Mouse (Mus musculus) megakaryocyte, embryonic 14.5 days (primary cell): ENCODE data around the gene Agpat3.

Source experiments
- FLI1 ChIP-seq: IDR thresholded peaks from 2 replicates; pipeline ENCODE4 v1.6.1; 2012; ENCODE audit warnings: low read length, inconsistent platforms, mixed read lengths
- GATA1 ChIP-seq: IDR thresholded peaks from 3 replicates; pipeline ENCODE4 v1.6.1; 2012; ENCODE audit warnings: mixed read lengths, low read length, inconsistent platforms, borderline replicate concordance

DNA sequence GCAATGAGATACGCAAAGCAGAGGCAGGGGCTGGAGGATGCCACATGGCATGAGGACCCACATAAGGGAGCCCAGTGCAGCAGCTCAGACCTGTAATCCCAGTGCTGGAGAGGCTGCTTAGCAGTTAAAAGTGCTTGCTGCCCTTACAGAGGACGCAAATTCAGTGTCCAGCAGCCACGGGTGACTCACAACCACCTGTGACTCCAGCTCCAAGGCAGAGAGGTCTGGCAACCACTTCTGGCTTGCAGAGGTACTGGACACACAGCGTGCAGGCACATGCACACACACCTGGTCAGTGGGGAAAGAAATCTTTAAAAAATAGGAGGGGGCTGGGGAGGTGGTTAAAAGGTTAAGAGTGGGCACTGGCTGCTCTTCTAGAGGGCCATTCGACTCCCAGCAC lies 4.1 kb downstream of the Agpat3 start:
- no peak for TF ChIP-seq GATA1
- TF ChIP-seq FLI1 = no peak
